Mouse (Mus musculus): ENCODE data around the gene Fgf16. TPM values are rescaled to one million over a fixed set of nuclear protein-coding genes. Genes with fewer than 3 reads are reported as not detected.

Fgf16 gene
- 0.11 and 0.13 TPM in 2 replicates for polyA plus RNA-seq (2015; fragmentation: Nextera tagmentation; extraction: Ambion mirVana)

DNA sequence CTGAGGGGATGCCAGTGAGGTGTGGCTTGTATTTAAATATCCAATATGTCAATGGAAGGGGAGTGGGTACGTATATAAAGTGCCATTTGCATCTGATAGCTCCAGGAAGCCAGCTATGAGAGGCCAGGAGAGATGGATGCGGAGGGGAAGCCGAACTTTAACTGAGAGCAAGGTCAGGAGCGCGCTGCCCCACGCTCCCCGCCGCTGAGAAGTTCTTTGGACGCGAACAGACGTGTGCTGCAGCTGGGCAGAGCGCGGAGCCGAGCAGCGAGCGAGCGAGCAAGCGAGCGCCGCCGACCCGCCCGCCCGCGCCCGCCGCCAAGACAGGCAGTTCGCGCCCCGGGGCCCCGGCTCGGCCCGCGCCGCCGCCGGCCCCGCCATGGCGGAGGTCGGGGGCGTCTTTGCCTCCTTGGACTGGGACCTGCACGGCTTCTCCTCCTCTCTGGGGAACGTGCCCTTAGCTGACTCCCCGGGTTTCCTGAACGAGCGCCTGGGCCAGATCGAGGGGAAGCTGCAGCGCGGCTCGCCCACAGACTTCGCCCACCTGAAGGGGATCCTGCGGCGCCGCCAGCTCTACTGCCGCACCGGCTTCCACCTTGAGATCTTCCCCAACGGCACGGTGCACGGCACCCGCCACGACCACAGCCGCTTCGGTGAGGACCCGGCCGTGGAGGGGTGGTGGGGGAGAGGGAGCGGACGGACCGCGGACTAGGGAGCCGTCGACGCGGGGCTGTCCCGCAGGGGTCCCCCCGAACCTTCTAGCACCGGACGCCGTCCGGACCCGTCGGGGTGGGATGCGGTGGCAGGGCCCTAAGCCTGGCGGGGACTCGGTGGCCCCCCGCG lies at the start of gene Fgf16:
Gene Fgf16 (plus strand): TSS at position 118 of the 843 bp plus-strand sequence.
- no peaks in the 10 kb centered on the region for H3K36me3 ChIP-seq (ENCODE audit: insufficient read depth, low read length)
- no peaks in the 10 kb centered on the region; the same call in 1 of the 2 replicates for H3K27me3 ChIP-seq (replicated peaks; ENCODE audit: insufficient read depth, low read length)
- no peaks in the 10 kb centered on the region for H3K4me1 ChIP-seq (ENCODE audit: insufficient read depth, low read depth, low read length)
- H3K27ac ChIP-seq (ENCODE audit: low read length): no peak within 1 kb of the TSS
- DNase-seq (ENCODE audit: low spot score) (no peak), ATAC-seq (no peak)
- peak within 1 kb of the TSS; percentile 64 for H3K4me2 ChIP-seq (replicated peaks; ENCODE audit: low read depth, low read length)
- H3K9ac ChIP-seq (replicated peaks; ENCODE audit: low read depth): no peak within 1 kb of the TSS
- H3K9me3 ChIP-seq (ENCODE audit: low read length): no peaks in the 10 kb centered on the region
- TF ChIP-seq CTCF (IDR thresholded peaks at IDR 0.05): no peak
- TF ChIP-seq EP300 (IDR thresholded peaks at IDR 0.05): no peak
- 13% methylated on average over 7 of the region's 86 CpGs for WGBS
- peak within 1 kb of the TSS; percentile 40; the same call in 1 of the 2 replicates for H3K4me3 ChIP-seq (ENCODE audit: low read depth, low read length)

DNA sequence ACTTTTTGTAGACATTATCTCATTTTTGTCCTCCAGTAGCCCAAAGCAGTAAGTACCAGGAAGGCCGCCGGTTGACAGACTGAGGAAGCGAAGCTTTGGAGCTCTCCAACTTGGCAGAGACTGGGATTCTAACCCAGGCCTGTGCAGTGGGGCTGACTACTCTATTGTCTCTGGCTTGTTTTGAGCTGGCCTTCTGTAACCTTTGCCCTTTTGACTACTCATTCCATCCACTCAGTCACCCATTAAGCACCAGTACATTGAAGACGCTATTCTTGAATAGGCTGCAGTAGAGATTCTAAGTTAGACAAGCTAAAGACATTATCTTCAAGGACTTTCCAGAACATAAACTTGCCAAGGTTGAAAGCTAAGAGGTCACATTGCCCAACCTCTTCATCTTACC lies 49.3 kb upstream of the Fgf16 start:
- ATAC-seq (no peak), DNase-seq (ENCODE audit: low spot score) (no peak)
- Histone ChIP-seq H3K4me1 (ENCODE audit: insufficient read depth, low read depth, low read length) (no peaks in the 10 kb centered on the region), H3K9me3 (ENCODE audit: low read length) (no peaks in the 10 kb centered on the region), H3K36me3 (ENCODE audit: insufficient read depth, low read length) (no peaks in the 10 kb centered on the region), H3K4me2 (replicated peaks; ENCODE audit: low read depth, low read length) (no peak overlapping the region), H3K4me3 (ENCODE audit: low read depth, low read length) (no peak overlapping the region), H3K27ac (ENCODE audit: low read length) (no peak overlapping the region), H3K27me3 (replicated peaks; ENCODE audit: insufficient read depth, low read length) (no peaks in the 10 kb centered on the region), H3K9ac (replicated peaks; ENCODE audit: low read depth) (no peak overlapping the region)
- 78% methylated on average over 4 of the region's 4 CpGs for WGBS
- TF ChIP-seq CTCF (IDR thresholded peaks at IDR 0.05) (no peak), EP300 (IDR thresholded peaks at IDR 0.05) (no peak)

DNA sequence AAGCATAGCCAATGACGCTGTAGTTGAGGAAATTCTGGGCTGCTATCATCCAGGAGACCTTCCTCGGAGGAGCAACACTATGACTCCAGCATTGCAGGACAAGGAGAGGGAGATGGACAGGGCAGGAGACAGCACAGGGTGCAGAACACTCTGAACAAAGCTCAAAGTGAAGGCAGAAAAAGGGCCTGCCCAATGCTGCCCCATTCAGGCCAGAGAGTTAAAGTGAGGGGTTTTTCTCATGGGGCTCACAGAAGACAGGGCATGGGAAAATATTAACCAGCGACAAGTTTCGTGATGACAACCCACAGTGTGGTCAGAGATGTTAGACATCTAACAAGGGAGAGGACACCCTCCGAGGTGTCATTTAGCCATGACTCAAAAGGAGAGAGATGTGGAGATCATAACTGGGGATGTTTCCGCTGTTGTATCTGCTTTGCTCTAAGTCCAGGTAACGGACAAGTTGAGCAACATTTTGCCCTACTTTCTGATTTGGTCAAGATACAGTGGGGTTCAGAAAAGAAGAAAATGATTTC lies 48.2 kb upstream of the Fgf16 start:
- Histone ChIP-seq H3K4me2 (replicated peaks; ENCODE audit: low read depth, low read length) (no peak overlapping the region), H3K27ac (ENCODE audit: low read length) (no peak overlapping the region), H3K4me3 (ENCODE audit: low read depth, low read length) (no peak overlapping the region), H3K4me1 (ENCODE audit: insufficient read depth, low read depth, low read length) (no peaks in the 10 kb centered on the region), H3K27me3 (replicated peaks; ENCODE audit: insufficient read depth, low read length) (no peaks in the 10 kb centered on the region), H3K36me3 (ENCODE audit: insufficient read depth, low read length) (no peaks in the 10 kb centered on the region), H3K9me3 (ENCODE audit: low read length) (no peaks in the 10 kb centered on the region), H3K9ac (replicated peaks; ENCODE audit: low read depth) (no peak overlapping the region)
- TF ChIP-seq CTCF (IDR thresholded peaks at IDR 0.05) (no peak), EP300 (IDR thresholded peaks at IDR 0.05) (no peak)
- DNase-seq (ENCODE audit: low spot score): no peak
- ATAC-seq: no peak
- 87% methylated on average over 7 of the region's 7 CpGs for WGBS

DNA sequence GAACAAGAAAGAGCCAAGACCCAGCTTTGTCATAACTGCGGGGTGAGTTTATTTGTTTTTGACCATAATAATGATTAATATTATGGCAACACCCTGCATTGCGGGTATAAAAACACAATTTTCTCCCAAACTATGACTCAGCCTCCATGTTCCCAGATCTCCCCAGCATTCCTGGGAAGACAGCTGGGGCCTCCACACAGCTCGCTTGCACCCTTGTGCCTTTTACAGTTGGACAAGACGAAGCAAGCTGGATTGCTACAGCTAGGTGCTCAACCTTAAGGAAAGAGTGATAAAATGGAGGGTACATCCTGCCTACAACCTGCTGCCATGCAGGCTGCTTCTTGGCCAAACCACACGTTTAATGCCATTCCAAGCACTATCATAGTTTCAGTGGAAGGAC lies 45.7 kb upstream of the Fgf16 start:
- no peak overlapping the region for H3K4me3 ChIP-seq (ENCODE audit: low read depth, low read length)
- no peak for DNase-seq (ENCODE audit: low spot score)
- no peaks in the 10 kb centered on the region for H3K4me1 ChIP-seq (ENCODE audit: insufficient read depth, low read depth, low read length)
- H3K36me3 ChIP-seq (ENCODE audit: insufficient read depth, low read length): no peaks in the 10 kb centered on the region
- H3K4me2 ChIP-seq (replicated peaks; ENCODE audit: low read depth, low read length): no peak overlapping the region
- no peak overlapping the region for H3K9ac ChIP-seq (replicated peaks; ENCODE audit: low read depth)
- TF ChIP-seq EP300 (IDR thresholded peaks at IDR 0.05) (no peak), CTCF (IDR thresholded peaks at IDR 0.05) (no peak)
- ATAC-seq: no peak
- 66% methylated on average over 5 of the region's 5 CpGs for WGBS
- H3K27ac ChIP-seq (ENCODE audit: low read length): no peak overlapping the region
- H3K9me3 ChIP-seq (ENCODE audit: low read length): no peaks in the 10 kb centered on the region
- H3K27me3 ChIP-seq (replicated peaks; ENCODE audit: insufficient read depth, low read length): no peaks in the 10 kb centered on the region

DNA sequence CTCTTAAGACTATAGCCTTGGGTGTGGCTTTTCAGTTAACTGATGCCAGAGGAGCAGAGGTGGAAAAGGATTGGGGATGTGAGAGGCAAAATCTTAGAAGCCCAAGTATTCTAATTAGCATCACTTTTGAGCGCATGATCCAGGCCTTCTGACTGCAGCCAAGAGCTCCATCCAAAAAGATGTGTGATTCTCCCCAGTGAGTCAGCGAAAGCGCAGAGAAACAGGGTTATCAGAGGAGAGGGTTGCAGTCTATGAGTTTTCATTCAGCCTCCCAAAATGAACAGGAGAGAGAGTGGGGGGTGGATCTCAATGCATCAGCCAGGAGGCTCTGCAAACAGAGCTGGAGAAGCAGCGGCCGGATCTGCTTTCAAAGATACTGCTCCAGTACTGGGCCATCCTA lies 45.1 kb upstream of the Fgf16 start:
- 63% methylated on average over 5 of the region's 5 CpGs for WGBS
- DNase-seq (ENCODE audit: low spot score) (no peak), ATAC-seq (no peak)
- Histone ChIP-seq H3K9me3 (ENCODE audit: low read length) (no peaks in the 10 kb centered on the region), H3K9ac (replicated peaks; ENCODE audit: low read depth) (no peak overlapping the region), H3K36me3 (ENCODE audit: insufficient read depth, low read length) (no peaks in the 10 kb centered on the region), H3K27ac (ENCODE audit: low read length) (no peak overlapping the region), H3K4me2 (replicated peaks; ENCODE audit: low read depth, low read length) (no peak overlapping the region), H3K4me3 (ENCODE audit: low read depth, low read length) (no peak overlapping the region), H3K4me1 (ENCODE audit: insufficient read depth, low read depth, low read length) (no peaks in the 10 kb centered on the region), H3K27me3 (replicated peaks; ENCODE audit: insufficient read depth, low read length) (no peaks in the 10 kb centered on the region)
- TF ChIP-seq EP300 (IDR thresholded peaks at IDR 0.05): no peak
- TF ChIP-seq CTCF (IDR thresholded peaks at IDR 0.05): no peak

DNA sequence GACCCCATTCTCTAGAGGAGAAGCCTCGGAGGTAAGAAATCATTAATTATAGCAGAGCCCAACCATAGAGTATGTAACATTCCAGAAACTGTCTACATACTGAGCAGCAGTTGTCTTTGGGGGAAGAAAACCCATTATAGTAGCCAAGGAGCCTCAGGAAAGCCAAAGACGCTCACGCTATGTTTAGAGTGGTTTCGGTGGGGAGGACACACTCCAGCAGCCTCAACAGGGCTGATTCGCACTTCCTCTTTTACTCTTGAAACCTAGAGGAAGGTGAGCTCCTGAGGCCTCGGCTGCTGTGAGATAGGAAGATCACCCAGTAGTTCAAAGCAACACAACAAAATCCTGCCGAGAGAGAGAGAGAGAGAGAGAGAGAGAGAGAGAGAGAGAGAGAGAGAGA lies 39.9 kb upstream of the Fgf16 start:
- DNase-seq (ENCODE audit: low spot score) (no peak), ATAC-seq (no peak)
- 49% methylated on average over 7 of the region's 7 CpGs for WGBS
- no peaks in the 10 kb centered on the region for H3K36me3 ChIP-seq (ENCODE audit: insufficient read depth, low read length)
- H3K27ac ChIP-seq (ENCODE audit: low read length): no peak overlapping the region
- no peaks in the 10 kb centered on the region for H3K9me3 ChIP-seq (ENCODE audit: low read length)
- H3K4me1 ChIP-seq (ENCODE audit: insufficient read depth, low read depth, low read length): no peaks in the 10 kb centered on the region
- H3K4me2 ChIP-seq (replicated peaks; ENCODE audit: low read depth, low read length): no peak overlapping the region
- no peaks in the 10 kb centered on the region for H3K27me3 ChIP-seq (replicated peaks; ENCODE audit: insufficient read depth, low read length)
- no peak overlapping the region for H3K4me3 ChIP-seq (ENCODE audit: low read depth, low read length)
- no peak overlapping the region for H3K9ac ChIP-seq (replicated peaks; ENCODE audit: low read depth)
- TF ChIP-seq EP300 (IDR thresholded peaks at IDR 0.05) (no peak), CTCF (IDR thresholded peaks at IDR 0.05) (no peak)
